ENCODE assay signal across 20 mouse cellular contexts in genomic region chr14:44986248-44986647, GRCm38 (mm10). TPM values are rescaled to one million over a fixed set of nuclear protein-coding genes. Genes with fewer than 3 reads are reported as not detected.
A peak's percentile ranks its signal among the peaks of the same experiment; 100 is the strongest.
DNase-seq lines count a peak whose midpoint lies in the region; ATAC-seq and TF ChIP-seq lines count a peak whose summit lies in the region.
"Had no signal": no experiment of that assay in that cellular context is flagged by ENCODE, and none has a peak within 500 bp of the region (broad histone marks: within the 10 kb centered on the region; RNA-seq: fewer than 3 reads in every experiment).

No protein-coding gene starts in this region.

- no peaks in the 10 kb centered on the region for H3K9me3 ChIP-seq in liver, postnatal 0 days (ENCODE audit: low read length)
- H3K9me3 ChIP-seq in kidney, embryonic 16.5 days (ENCODE audit: low read length) = no peaks in the 10 kb centered on the region
- H3K9me3 ChIP-seq: embryonic facial prominence, embryonic 15.5 days; heart, embryonic 13.5 days; hindbrain, embryonic 12.5 days had no signal

- no peak for DNase-seq in liver, postnatal 0 days
- DNase-seq in liver = no peak
- DNase-seq in urinary bladder, postnatal 4 days (ENCODE audit: low spot score in 2 of 2) = no peak
- DNase-seq in thymus, postnatal 0 days (ENCODE audit: low spot score) = no peak
- DNase-seq: adrenal gland, adult 2 months; adrenal gland, postnatal 25 days; cerebellum, adult 2 months; cerebellum, postnatal 10 days; embryo, embryonic 11 days; gastrocnemius, postnatal 10 days; heart, postnatal 36 days had no signal

- H3K9ac ChIP-seq in liver, postnatal 0 days (replicated peaks) = no peak overlapping the region
- H3K9ac ChIP-seq in kidney, embryonic 16.5 days (replicated peaks; ENCODE audit: low read length) = no peak overlapping the region
- H3K9ac ChIP-seq: embryonic facial prominence, embryonic 15.5 days; heart, embryonic 13.5 days; hindbrain, embryonic 12.5 days had no signal

- no peak overlapping the region for H3K4me3 ChIP-seq in liver, postnatal 0 days (ENCODE audit: low read depth, low read length)
- no peak overlapping the region for H3K4me3 ChIP-seq in kidney, embryonic 16.5 days (ENCODE audit: low read length)
- H3K4me3 ChIP-seq: embryonic facial prominence, embryonic 15.5 days; erythroblast, embryonic 14.5 days; heart, embryonic 13.5 days; hindbrain, embryonic 12.5 days had no signal

- H3K4me1 ChIP-seq in liver, postnatal 0 days (ENCODE audit: insufficient read depth) = peaks cover 12% of the 10 kb centered on the region
- peaks cover 12% of the 10 kb centered on the region; the same call in 1 of the 2 replicates for H3K4me1 ChIP-seq in kidney, embryonic 16.5 days (ENCODE audit: insufficient read depth, low read length)

- no peak overlapping the region for H3K4me2 ChIP-seq in liver, postnatal 0 days (ENCODE audit: low read depth, low read length)
- no peak overlapping the region for H3K4me2 ChIP-seq in kidney, embryonic 16.5 days (replicated peaks; ENCODE audit: low read depth, low read length)
- H3K4me2 ChIP-seq: embryonic facial prominence, embryonic 15.5 days; heart, embryonic 13.5 days; hindbrain, embryonic 12.5 days had no signal

- TF ChIP-seq CTCF in liver, postnatal 0 days (IDR thresholded peaks at IDR 0.05; ENCODE audit: low read depth) = no peak

- H3K27ac ChIP-seq in liver, postnatal 0 days (ENCODE audit: low read depth) = no peak overlapping the region
- no peak overlapping the region for H3K27ac ChIP-seq in kidney, embryonic 16.5 days (ENCODE audit: low read length)
- H3K27ac ChIP-seq: embryonic facial prominence, embryonic 15.5 days; heart, embryonic 13.5 days; hindbrain, embryonic 12.5 days had no signal

- 0 out of 2 replicates have a peak, but pooled peaks have one; percentile 36 for ATAC-seq in liver, postnatal 0 days
- ATAC-seq in common myeloid progenitor, adult 5-6 weeks (replicated peaks; ENCODE audit: low read depth, poor library complexity, severe bottlenecking) = 0 out of 2 replicates have a peak, but pooled peaks have one; percentile 12
- ATAC-seq in megakaryocyte, adult 5-6 weeks (ENCODE audit: poor library complexity, severe bottlenecking) = peak; percentile 46
- ATAC-seq in kidney, embryonic 16.5 days (ENCODE audit: low FRiP score, low TSS enrichment) = no peak
- ATAC-seq: forebrain, embryonic 16.5 days; hindbrain, embryonic 16.5 days had no signal

- TF ChIP-seq EP300 in liver, postnatal 0 days (IDR thresholded peaks at IDR 0.05; ENCODE audit: low read depth) = no peak

- H3K36me3 ChIP-seq in liver, postnatal 0 days (replicated peaks; ENCODE audit: insufficient read depth, low read length) = no peaks in the 10 kb centered on the region
- no peaks in the 10 kb centered on the region for H3K36me3 ChIP-seq in kidney, embryonic 16.5 days (ENCODE audit: insufficient read depth, low read length)
- H3K36me3 ChIP-seq: embryonic facial prominence, embryonic 15.5 days; heart, embryonic 13.5 days; hindbrain, embryonic 12.5 days had no signal

- H3K27me3 ChIP-seq in liver, postnatal 0 days (ENCODE audit: insufficient read depth, low read length) = peaks cover 17% of the 10 kb centered on the region; the same call in 1 of the 2 replicates
- peaks cover 17% of the 10 kb centered on the region for H3K27me3 ChIP-seq in kidney, embryonic 16.5 days (ENCODE audit: insufficient read depth, low read length)

RNA-seq across cellular contexts. Expression of gene Ptger2, which starts 1.7 kb away (rescaled TPM):
- 0.64 and 0.68 TPM in 2 replicates for polyA plus RNA-seq in liver, postnatal 0 days (2015; fragmentation: Nextera tagmentation; extraction: Ambion mirVana)
- total RNA-seq in common myeloid progenitor, adult 5-6 weeks (2017) = 2.7 and 2.8 TPM in 2 replicates
- 7.2 and 8.8 TPM in 2 replicates for total RNA-seq in megakaryocyte, adult 5-6 weeks (2015)
- 4.9 and 6.7 TPM in 2 replicates for total RNA-seq in megakaryocyte, adult 5-6 weeks (2017)
- polyA plus RNA-seq in thymus, postnatal 0 days (2015; fragmentation: Nextera tagmentation; extraction: Ambion mirVana) = 0.58 and 0.79 TPM in 2 replicates
- 0.48 and 0.91 TPM in 2 replicates for polyA plus RNA-seq in kidney, embryonic 16.5 days (2015; fragmentation: Nextera tagmentation; extraction: Ambion mirVana)
